Mouse (Mus musculus) neural tube, embryonic 13.5 days (tissue): ENCODE data around the gene Gm49325. TPM values are rescaled to one million over a fixed set of nuclear protein-coding genes. Genes with fewer than 3 reads are reported as not detected.
A peak's percentile ranks its signal among the peaks of the same experiment; 100 is the strongest.

Experiments used
- ATAC-seq: fragments of 200-750 bp; cut with Nextera tagmentation; 2 replicates; pipeline ENCODE4 v1.8.0; 2017; ENCODE audit warnings: low read depth, mild to moderate bottlenecking, moderate TSS enrichment, moderate library complexity
- H3K27ac ChIP-seq: fragments of 300-500 bp; sonication (generic); replicated peaks from 2 replicates; pipeline ENCODE4 v1.5.1; 2015; ENCODE audit warnings: moderate library complexity, mild to moderate bottlenecking, inconsistent platforms
- H3K27me3 ChIP-seq: fragments of 300-500 bp; sonication (generic); 2 replicates; pipeline ENCODE4 v1.6.1; 2015; ENCODE audit warnings: mild to moderate bottlenecking, inconsistent platforms
- H3K36me3 ChIP-seq: fragments of 300-500 bp; sonication (generic); 2 replicates; pipeline ENCODE4 v1.6.1; 2015; ENCODE audit warnings: mild to moderate bottlenecking, inconsistent platforms
- H3K4me1 ChIP-seq: fragments of 300-500 bp; sonication (generic); replicated peaks from 2 replicates; pipeline ENCODE4 v1.6.1; 2015; ENCODE audit warnings: inconsistent platforms
- H3K4me2 ChIP-seq: fragments of 300-500 bp; sonication (generic); 2 replicates; pipeline ENCODE4 v1.6.1; 2015; ENCODE audit warnings: inconsistent platforms, mild to moderate bottlenecking, moderate library complexity
- H3K4me3 ChIP-seq: fragments of 300-500 bp; sonication (generic); 2 replicates; pipeline ENCODE4 v1.5.1; 2015; ENCODE audit warnings: mild to moderate bottlenecking, inconsistent platforms
- H3K9ac ChIP-seq: fragments of 300-500 bp; sonication (generic); 2 replicates; pipeline ENCODE4 v1.6.1; 2015; ENCODE audit warnings: moderate library complexity, mild to moderate bottlenecking, inconsistent platforms
- H3K9me3 ChIP-seq: fragments of 300-500 bp; sonication (generic); 2 replicates; pipeline ENCODE4 v1.6.1; 2016; ENCODE audit warnings: inconsistent platforms
- WGBS: fragments of 180-500 bp; shearing (Covaris S2); methylation state at CpG from one replicate; pipeline ENCODE4 v1.1.7; 2015; 5-methylcytosine and 5-hydroxymethylcytosine counted together
- polyA plus RNA-seq: library from polyadenylated mRNA; unstranded; fragments of >200 nt; fragmentation: Nextera tagmentation; extraction: Ambion mirVana; gene quantifications from 2 replicates; pipeline ENCODE4 v1.2.1, GENCODE M21; 2015

Gm49325 gene
- polyA plus RNA-seq, 1 experiment from 2014 or later, result 2.0 TPM

GRCm38 (mm10) chr10:77634016-77634415 lies 28.0 kb downstream of the Gm49325 start:
- Histone ChIP-seq H3K36me3 (peaks cover 57% of the 10 kb centered on the region), H3K9me3 (no peaks in the 10 kb centered on the region), H3K4me3 (no peak overlapping the region), H3K27ac (0 out of 2 replicates have a peak overlapping the region, but pooled peaks have one; percentile 46), H3K4me2 (no peak overlapping the region), H3K4me1 (peaks cover 44% of the 10 kb centered on the region), H3K9ac (no peak overlapping the region), H3K27me3 (no peaks in the 10 kb centered on the region)
- 71% methylated on average over 6 of the region's 6 CpGs for WGBS
- ATAC-seq, result no peak

GRCm38 (mm10) chr10:77634452-77635231 lies 28.6 kb downstream of the Gm49325 start:
- Histone ChIP-seq H3K9ac (no peak overlapping the region), H3K4me3 (no peak overlapping the region), H3K4me2 (no peak overlapping the region), H3K27ac (peak overlapping the region; percentile 54), H3K27me3 (no peaks in the 10 kb centered on the region), H3K9me3 (no peaks in the 10 kb centered on the region), H3K36me3 (peaks cover 60% of the 10 kb centered on the region), H3K4me1 (peaks cover 43% of the 10 kb centered on the region)
- ATAC-seq, result peak; percentile 80
- 52% methylated on average over 13 of the region's 13 CpGs for WGBS

- Histone ChIP-seq H3K36me3 (peaks cover 68% of the 10 kb centered on the region), H3K4me3 (no peak overlapping the region), H3K4me1 (peaks cover 39% of the 10 kb centered on the region), H3K27ac (no peak overlapping the region), H3K27me3 (no peaks in the 10 kb centered on the region), H3K9ac (no peak overlapping the region), H3K9me3 (no peaks in the 10 kb centered on the region), H3K4me2 (no peak overlapping the region)
- no peak for ATAC-seq
- WGBS, result 89% methylated on average over 7 of the region's 7 CpGs
These were observed 30.4 kb downstream of the Gm49325 start for GRCm38 (mm10) chr10:77636234-77636922.

- Histone ChIP-seq H3K27ac (no peak overlapping the region), H3K4me3 (no peak overlapping the region), H3K4me2 (no peak overlapping the region), H3K36me3 (peaks cover 72% of the 10 kb centered on the region), H3K9ac (peak overlapping the region; percentile 9; the same call in 1 of the 2 replicates), H3K9me3 (no peaks in the 10 kb centered on the region), H3K27me3 (no peaks in the 10 kb centered on the region), H3K4me1 (peaks cover 28% of the 10 kb centered on the region)
- no peak for ATAC-seq
- 72% methylated on average over 6 of the region's 6 CpGs for WGBS
These were observed 33.0 kb downstream of the Gm49325 start for GRCm38 (mm10) chr10:77638956-77639355.

- Histone ChIP-seq H3K9ac (no peak overlapping the region), H3K36me3 (peaks cover 73% of the 10 kb centered on the region), H3K4me2 (no peak overlapping the region), H3K4me1 (peaks cover 10% of the 10 kb centered on the region), H3K27me3 (no peaks in the 10 kb centered on the region), H3K4me3 (no peak overlapping the region), H3K27ac (no peak overlapping the region), H3K9me3 (no peaks in the 10 kb centered on the region)
- 85% methylated on average over 7 of the region's 7 CpGs for WGBS
- ATAC-seq, result no peak
These were observed 37.2 kb downstream of the Gm49325 start for GRCm38 (mm10) chr10:77643160-77643559.

GRCm38 (mm10) chr10:77645571-77645970 lies 39.6 kb downstream of the Gm49325 start:
- Histone ChIP-seq H3K36me3 (peaks cover 58% of the 10 kb centered on the region), H3K27ac (no peak overlapping the region), H3K4me1 (peaks cover 9% of the 10 kb centered on the region), H3K9me3 (no peaks in the 10 kb centered on the region), H3K4me3 (no peak overlapping the region), H3K4me2 (no peak overlapping the region), H3K9ac (no peak overlapping the region), H3K27me3 (no peaks in the 10 kb centered on the region)
- no peak for ATAC-seq
- 90% methylated on average over 5 of the region's 5 CpGs for WGBS

GRCm38 (mm10) chr10:77647461-77647860 lies 41.5 kb downstream of the Gm49325 start:
- no peaks in the 10 kb centered on the region for H3K27me3 ChIP-seq
- peaks cover 41% of the 10 kb centered on the region for H3K36me3 ChIP-seq
- H3K4me1 ChIP-seq, result peaks cover 9% of the 10 kb centered on the region
- H3K4me3 ChIP-seq, result no peak overlapping the region
- no peak for ATAC-seq
- WGBS, result 85% methylated on average over 1 of the region's 1 CpGs
- no peaks in the 10 kb centered on the region for H3K9me3 ChIP-seq
- H3K4me2 ChIP-seq, result no peak overlapping the region
- no peak overlapping the region for H3K27ac ChIP-seq
- H3K9ac ChIP-seq, result no peak overlapping the region

GRCm38 (mm10) chr10:77647901-77648300 lies 41.9 kb downstream of the Gm49325 start:
- Histone ChIP-seq H3K36me3 (peaks cover 38% of the 10 kb centered on the region), H3K27me3 (no peaks in the 10 kb centered on the region), H3K27ac (no peak overlapping the region), H3K9ac (no peak overlapping the region), H3K9me3 (no peaks in the 10 kb centered on the region), H3K4me2 (no peak overlapping the region), H3K4me3 (no peak overlapping the region), H3K4me1 (peaks cover 9% of the 10 kb centered on the region)
- 80% methylated on average over 8 of the region's 8 CpGs for WGBS
- no peak for ATAC-seq

- H3K4me2 ChIP-seq, result no peak overlapping the region
- no peak overlapping the region for H3K9ac ChIP-seq
- peaks cover 9% of the 10 kb centered on the region for H3K4me1 ChIP-seq
- no peak overlapping the region for H3K27ac ChIP-seq
- 89% methylated on average over 9 of the region's 9 CpGs for WGBS
- H3K36me3 ChIP-seq, result no peaks in the 10 kb centered on the region
- no peak for ATAC-seq
- no peaks in the 10 kb centered on the region for H3K27me3 ChIP-seq
- no peak overlapping the region for H3K4me3 ChIP-seq
- H3K9me3 ChIP-seq, result no peaks in the 10 kb centered on the region
These were observed 46.0 kb downstream of the Gm49325 start for GRCm38 (mm10) chr10:77652046-77652445.

- Histone ChIP-seq H3K36me3 (no peaks in the 10 kb centered on the region), H3K27me3 (no peaks in the 10 kb centered on the region), H3K4me1 (peaks cover 10% of the 10 kb centered on the region), H3K4me2 (no peak overlapping the region), H3K27ac (no peak overlapping the region), H3K9ac (no peak overlapping the region), H3K4me3 (no peak overlapping the region), H3K9me3 (no peaks in the 10 kb centered on the region)
- ATAC-seq, result no peak
- 59% methylated on average over 15 of the region's 15 CpGs for WGBS
These were observed 52.4 kb downstream of the Gm49325 start for GRCm38 (mm10) chr10:77658286-77658994.

- 40% methylated on average over 43 of the region's 43 CpGs for WGBS
These were observed 58.1 kb downstream of the Gm49325 start for GRCm38 (mm10) chr10:77663949-77664665.

More at GRCm38 (mm10) chr10:77663949-77664665, 58.1 kb downstream of the Gm49325 start:
- no peak overlapping the region for H3K27ac ChIP-seq
- no peak for ATAC-seq
- no peaks in the 10 kb centered on the region for H3K36me3 ChIP-seq
- H3K4me2 ChIP-seq, result peak overlapping the region; percentile 35
- H3K9me3 ChIP-seq, result no peaks in the 10 kb centered on the region
- no peak overlapping the region for H3K4me3 ChIP-seq
- H3K27me3 ChIP-seq, result no peaks in the 10 kb centered on the region
- no peak overlapping the region for H3K9ac ChIP-seq
- H3K4me1 ChIP-seq, result peaks cover 5% of the 10 kb centered on the region
